Mouse (Mus musculus) ES-E14 (cell line): ENCODE measurements at regions not wholly inside any gene's neighbourhood (a gene's known extent, or its start where the extent isn't known, plus 50 kb on each side); places are given as distances from the start of the nearest gene placed in this dataset.

Experiments used
- DNase-seq: peaks from one replicate; pipeline ENCODE4 v3.0.0-alpha.2; 2013; ENCODE audit warnings: low read depth, low spot score
- H3K27ac ChIP-seq: 2 replicates; pipeline ENCODE4 v1.5.1; 2012; ENCODE audit warnings: low read depth, mild to moderate bottlenecking, low read length, moderate library complexity, mixed read lengths; ENCODE audit not compliant: poor library complexity, insufficient read depth, severe bottlenecking
- H3K36me3 ChIP-seq: 2 replicates; pipeline ENCODE4 v1.6.1; 2012; ENCODE audit warnings: mild to moderate bottlenecking, low read length, moderate library complexity, mixed read lengths; ENCODE audit not compliant: control insufficient read depth, poor library complexity, insufficient read depth, severe bottlenecking
- H3K4me1 ChIP-seq, 2 experiments: fragments of 150-350 bp in 1 of 2; sonication (generic) in 1 of 2; 2 replicates each; pipeline ENCODE4 v1.6.1; 2012; ENCODE audit warnings: low read length in 2 of 2, mild to moderate bottlenecking in 1 of 2, mixed read lengths in 1 of 2; ENCODE audit not compliant: control insufficient read depth in 2 of 2, insufficient read depth in 2 of 2, poor library complexity in 1 of 2
- H3K4me3 ChIP-seq, 2 experiments: fragments of 150-350 bp in 1 of 2; sonication (generic) in 1 of 2; 2 replicates each; pipeline ENCODE4 v1.5.1; 2012; ENCODE audit warnings: low read length in 2 of 2, low read depth in 1 of 2, mild to moderate bottlenecking in 1 of 2, mixed read lengths in 1 of 2; ENCODE audit not compliant: insufficient read depth in 1 of 2, poor library complexity in 1 of 2, severe bottlenecking in 1 of 2
- H3K9ac ChIP-seq: 2 replicates; pipeline ENCODE4 v1.6.1; 2012; ENCODE audit warnings: low read depth, mild to moderate bottlenecking, low read length, mixed read lengths; ENCODE audit not compliant: poor library complexity, insufficient read depth, severe bottlenecking
- H3K9me3 ChIP-seq: fragments of 150-350 bp; sonication (generic); 2 replicates; pipeline ENCODE4 v1.6.1; 2012; ENCODE audit warnings: low read depth, mild to moderate bottlenecking, low read length; ENCODE audit not compliant: control insufficient read depth, insufficient read depth
- CHD2 ChIP-seq: IDR thresholded peaks from 2 replicates; pipeline ENCODE4 v1.6.1; 2014; ENCODE audit warnings: mild to moderate bottlenecking, low read depth, low read length, inconsistent platforms
- HCFC1 ChIP-seq: IDR thresholded peaks from 2 replicates; pipeline ENCODE4 v1.6.1; 2012; ENCODE audit warnings: low read length, inconsistent platforms, borderline replicate concordance; ENCODE audit not compliant: insufficient read depth
- MAFK ChIP-seq: IDR thresholded peaks from 2 replicates; pipeline ENCODE4 v1.6.1; 2014; ENCODE audit warnings: mild to moderate bottlenecking, low read depth, low read length, inconsistent platforms; ENCODE audit not compliant: insufficient read depth
- ZC3H11A ChIP-seq: IDR thresholded peaks from 2 replicates; pipeline ENCODE4 v1.6.1; 2012; ENCODE audit warnings: low read depth, mild to moderate bottlenecking, inconsistent platforms, low read length, borderline replicate concordance
- ZNF384 ChIP-seq: IDR thresholded peaks from 2 replicates; pipeline ENCODE4 v1.6.1; 2012; ENCODE audit warnings: low read depth, low read length, inconsistent platforms
- in situ Hi-C, 2 experiments: fragments of 600-800 bp; cut with MboI; formaldehyde crosslinking; loops; one replicate each; pipeline ENCODE4 v1.15.1; 2025; ENCODE audit warnings: low sequenced_read_pairs in 2 of 2, inconsistent platforms in 1 of 2; ENCODE audit not compliant: unreplicated experiment in 2 of 2

DNA sequence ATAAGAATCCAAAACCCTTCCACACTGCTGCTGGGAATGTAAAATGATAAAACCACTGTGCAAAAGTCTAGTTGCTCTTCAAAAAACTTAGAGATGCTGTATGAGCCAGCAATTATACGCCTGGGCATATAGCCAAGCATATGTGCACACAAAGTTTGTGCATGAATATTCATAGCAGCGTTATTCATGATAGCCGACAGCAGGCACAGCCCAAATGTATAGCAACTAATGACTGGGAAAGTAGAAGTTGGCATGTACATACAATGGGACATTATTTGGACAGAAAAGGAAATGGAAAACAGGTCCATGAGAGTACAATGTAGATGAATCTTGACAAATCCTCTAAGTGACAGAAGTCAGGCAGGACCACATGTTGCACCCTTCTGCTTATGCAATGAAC lies 90.7 kb upstream of the Plxnc1 start:
- H3K4me1 ChIP-seq, result no peaks in the 10 kb centered on the region
- H3K9me3 ChIP-seq, result no peaks in the 10 kb centered on the region
- H3K36me3 ChIP-seq, result no peaks in the 10 kb centered on the region
- no peak overlapping the region for H3K9ac ChIP-seq
- DNase-seq, result no peak
- H3K27ac ChIP-seq, result no peak overlapping the region
- in situ Hi-C loops, result no loop called here
- H3K4me3 ChIP-seq, result no peak overlapping the region
- TF ChIP-seq MAFK, result no peak
- no peak for TF ChIP-seq ZNF384
- no peak for TF ChIP-seq HCFC1
- TF ChIP-seq ZC3H11A, result no peak
- no peak for TF ChIP-seq CHD2

GRCm38 (mm10) chr10:95034566-95034965 lies 89.9 kb upstream of the Plxnc1 start:
- Histone ChIP-seq H3K27ac (no peak overlapping the region), H3K36me3 (no peaks in the 10 kb centered on the region), H3K4me1 (no peaks in the 10 kb centered on the region), H3K4me3 (no peak overlapping the region), H3K9me3 (no peaks in the 10 kb centered on the region), H3K9ac (no peak overlapping the region)
- in situ Hi-C loops, result no loop called here
- DNase-seq, result no peak
- TF ChIP-seq MAFK (no peak), ZC3H11A (no peak), CHD2 (no peak), HCFC1 (no peak)

- H3K4me3 ChIP-seq, result no peak overlapping the region
- H3K36me3 ChIP-seq, result no peaks in the 10 kb centered on the region
- no peak for TF ChIP-seq ZNF384
- no peak for TF ChIP-seq MAFK
- no peak for TF ChIP-seq HCFC1
- TF ChIP-seq CHD2, result no peak
- TF ChIP-seq ZC3H11A, result no peak
- H3K27ac ChIP-seq, result no peak overlapping the region
- H3K4me1 ChIP-seq, result no peaks in the 10 kb centered on the region
- H3K9me3 ChIP-seq, result no peaks in the 10 kb centered on the region
- in situ Hi-C loops, result no loop called here
- no peak overlapping the region for H3K9ac ChIP-seq
- DNase-seq, result no peak
Measured at GRCm38 (mm10) chr10:95032760-95033716, 88.4 kb upstream of the Plxnc1 start.

DNA sequence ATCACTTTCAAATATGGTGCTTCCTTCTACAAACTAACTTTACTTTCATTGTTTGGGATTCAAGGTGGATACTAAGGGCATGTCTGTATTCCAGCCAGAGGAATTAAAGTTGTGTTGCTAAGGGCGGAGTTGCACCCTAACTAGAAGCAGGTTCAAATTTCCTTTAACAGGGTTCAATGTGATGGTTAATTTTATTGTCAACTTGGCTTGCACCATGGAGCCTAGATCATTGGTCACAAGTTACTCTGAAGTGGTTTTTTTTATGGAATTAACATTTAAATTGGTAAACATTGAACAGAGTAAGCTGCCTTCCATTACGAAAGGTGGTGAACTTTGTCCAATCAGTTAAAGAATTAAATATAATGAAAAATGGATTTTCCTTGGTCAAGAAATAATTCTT lies 86.7 kb upstream of the Plxnc1 start:
- in situ Hi-C loops, result no loop called here
- Histone ChIP-seq H3K9ac (no peak overlapping the region), H3K36me3 (no peaks in the 10 kb centered on the region), H3K9me3 (no peaks in the 10 kb centered on the region), H3K27ac (no peak overlapping the region), H3K4me1 (no peaks in the 10 kb centered on the region), H3K4me3 (no peak overlapping the region)
- TF ChIP-seq HCFC1 (no peak), ZNF384 (no peak), CHD2 (no peak), MAFK (no peak), ZC3H11A (no peak)
- no peak for DNase-seq
